In the genomic region with DNA sequence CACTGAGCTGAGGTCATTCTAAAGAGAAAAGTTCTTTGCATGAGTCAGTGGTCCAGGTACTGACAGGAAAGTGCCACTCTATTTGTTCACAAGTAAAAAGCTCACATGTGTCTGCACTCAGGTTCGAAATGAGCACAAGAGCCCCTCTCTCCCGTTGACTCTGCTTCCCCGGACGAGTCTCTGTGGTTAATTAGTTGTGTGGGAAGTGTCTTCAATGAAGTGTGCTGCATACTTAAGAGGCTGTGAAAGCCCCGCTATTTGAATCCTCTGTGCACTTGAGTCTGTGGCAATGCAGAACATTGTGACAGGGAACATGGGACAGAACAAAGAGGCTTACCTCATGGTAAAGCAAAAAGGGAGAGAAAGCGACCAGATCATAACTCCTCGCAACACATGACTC, we compare ENCODE assay signal across 22 mouse cellular contexts.
A peak's percentile ranks its signal among the peaks of the same experiment; 100 is the strongest.
DNase-seq lines count a peak whose midpoint lies in the region; ATAC-seq and TF ChIP-seq lines count a peak whose summit lies in the region.
"Had no signal": no experiment of that assay in that cellular context is flagged by ENCODE, and none has a peak within 500 bp of the region (broad histone marks: within the 10 kb centered on the region; RNA-seq: fewer than 3 reads in every experiment).

No protein-coding gene starts in this region.

- no peak overlapping the region for H3K4me3 ChIP-seq in forebrain, embryonic 12.5 days (replicated peaks)
- no peak overlapping the region for H3K4me3 ChIP-seq in forebrain, postnatal 0 days (ENCODE audit: low read depth, low read length)
- no peak overlapping the region for H3K4me3 ChIP-seq in midbrain, embryonic 14.5 days (replicated peaks; ENCODE audit: low read depth, low read length)
- no peak overlapping the region for H3K4me3 ChIP-seq in midbrain, postnatal 0 days (ENCODE audit: low read depth, low read length)
- H3K4me3 ChIP-seq: embryonic facial prominence, embryonic 10.5 days; heart, embryonic 10.5 days; hindbrain, embryonic 12.5 days had no signal

- no peak for DNase-seq in forebrain, postnatal 0 days
- DNase-seq in midbrain, embryonic 14.5 days = peak; percentile 9
- no peak for DNase-seq in midbrain, postnatal 0 days (ENCODE audit: low spot score)
- peak; percentile 36 for DNase-seq in brain, adult 2 months (ENCODE audit: low read depth, low spot score)
- peak; percentile 9 for DNase-seq in forelimb bud, embryonic 11.5 days (ENCODE audit: low read depth, low spot score)
- DNase-seq in heart, adult 9 months (ENCODE audit: low spot score in 2 of 2) = no peak
- no peak for DNase-seq in lung, postnatal 14 days
- DNase-seq: adrenal gland, postnatal 14 days; cerebellum, adult 2 months; cerebellum, postnatal 10 days; gastrocnemius, postnatal 36 days; heart, adult 11 months; heart, postnatal 10 days; heart, postnatal 4 days had no signal

- no peak for TF ChIP-seq CTCF in forebrain, postnatal 0 days (IDR thresholded peaks at IDR 0.05; ENCODE audit: low read depth)
- TF ChIP-seq CTCF in midbrain, postnatal 0 days (IDR thresholded peaks at IDR 0.05) = no peak

- H3K27me3 ChIP-seq in forebrain, embryonic 12.5 days = no peaks in the 10 kb centered on the region
- no peaks in the 10 kb centered on the region for H3K27me3 ChIP-seq in forebrain, postnatal 0 days (ENCODE audit: insufficient read depth, low read length)
- no peaks in the 10 kb centered on the region for H3K27me3 ChIP-seq in midbrain, embryonic 14.5 days (ENCODE audit: control insufficient read depth, insufficient read depth, low read length)
- H3K27me3 ChIP-seq in midbrain, postnatal 0 days (ENCODE audit: insufficient read depth, low read length) = no peaks in the 10 kb centered on the region
- H3K27me3 ChIP-seq: hindbrain, embryonic 12.5 days; Patski had no signal

- H3K4me2 ChIP-seq in forebrain, embryonic 12.5 days = no peak overlapping the region
- H3K4me2 ChIP-seq in forebrain, postnatal 0 days (ENCODE audit: low read depth) = no peak overlapping the region
- H3K4me2 ChIP-seq in midbrain, embryonic 14.5 days (ENCODE audit: low read length) = no peak overlapping the region
- no peak overlapping the region for H3K4me2 ChIP-seq in midbrain, postnatal 0 days (ENCODE audit: low read depth, low read length, poor library complexity, severe bottlenecking)
- H3K4me2 ChIP-seq: hindbrain, embryonic 12.5 days had no signal

- H3K9me3 ChIP-seq in forebrain, embryonic 12.5 days = no peaks in the 10 kb centered on the region
- no peaks in the 10 kb centered on the region for H3K9me3 ChIP-seq in forebrain, postnatal 0 days (ENCODE audit: low read length)
- no peaks in the 10 kb centered on the region for H3K9me3 ChIP-seq in midbrain, embryonic 14.5 days (ENCODE audit: control insufficient read depth, low read length)
- no peaks in the 10 kb centered on the region for H3K9me3 ChIP-seq in midbrain, postnatal 0 days (ENCODE audit: low read length)
- H3K9me3 ChIP-seq: embryonic facial prominence, embryonic 10.5 days; heart, embryonic 10.5 days; hindbrain, embryonic 12.5 days had no signal

- peak; percentile 39; the same call in 1 of the 2 replicates for ATAC-seq in forebrain, embryonic 12.5 days (ENCODE audit: low FRiP score)
- no peak; the same call in 1 of the 2 replicates for ATAC-seq in forebrain, postnatal 0 days
- ATAC-seq in midbrain, embryonic 14.5 days (ENCODE audit: low FRiP score, low TSS enrichment) = no peak
- ATAC-seq in midbrain, postnatal 0 days (ENCODE audit: low FRiP score) = no peak
- ATAC-seq: activated CD4-positive, CD25-positive, alpha-beta regulatory T cell, adult 4 months; hindbrain, postnatal 0 days; intestine, embryonic 16.5 days had no signal

- peaks cover 12% of the 10 kb centered on the region; the same call in 1 of the 2 replicates for H3K4me1 ChIP-seq in forebrain, embryonic 12.5 days
- no peaks in the 10 kb centered on the region for H3K4me1 ChIP-seq in forebrain, postnatal 0 days (ENCODE audit: insufficient read depth)
- H3K4me1 ChIP-seq in midbrain, embryonic 14.5 days (ENCODE audit: control insufficient read depth, insufficient read depth, low read length) = no peaks in the 10 kb centered on the region
- no peaks in the 10 kb centered on the region for H3K4me1 ChIP-seq in midbrain, postnatal 0 days (ENCODE audit: insufficient read depth, low read length)
- H3K4me1 ChIP-seq: heart, embryonic 10.5 days; hindbrain, embryonic 12.5 days had no signal

- no peak overlapping the region for H3K27ac ChIP-seq in forebrain, embryonic 12.5 days
- H3K27ac ChIP-seq in forebrain, postnatal 0 days (ENCODE audit: low read depth, low read length) = no peak overlapping the region
- H3K27ac ChIP-seq in midbrain, embryonic 14.5 days (replicated peaks; ENCODE audit: low read depth, low read length) = no peak overlapping the region
- H3K27ac ChIP-seq in midbrain, postnatal 0 days (ENCODE audit: low read depth, low read length) = no peak overlapping the region
- H3K27ac ChIP-seq: embryonic facial prominence, embryonic 10.5 days; heart, embryonic 10.5 days; hindbrain, embryonic 12.5 days; hindbrain, postnatal 0 days had no signal

- no peak overlapping the region for H3K9ac ChIP-seq in forebrain, embryonic 12.5 days
- no peak overlapping the region for H3K9ac ChIP-seq in forebrain, postnatal 0 days
- no peak overlapping the region for H3K9ac ChIP-seq in midbrain, embryonic 14.5 days (replicated peaks; ENCODE audit: low read length)
- no peak overlapping the region for H3K9ac ChIP-seq in midbrain, postnatal 0 days (replicated peaks; ENCODE audit: low read length, poor library complexity, severe bottlenecking)
- H3K9ac ChIP-seq: hindbrain, embryonic 12.5 days had no signal

- no peaks in the 10 kb centered on the region for H3K36me3 ChIP-seq in forebrain, embryonic 12.5 days (replicated peaks)
- no peaks in the 10 kb centered on the region for H3K36me3 ChIP-seq in forebrain, postnatal 0 days (ENCODE audit: insufficient read depth)
- no peaks in the 10 kb centered on the region for H3K36me3 ChIP-seq in midbrain, embryonic 14.5 days (ENCODE audit: control insufficient read depth, insufficient read depth, low read length)
- H3K36me3 ChIP-seq in midbrain, postnatal 0 days (ENCODE audit: insufficient read depth, low read length) = no peaks in the 10 kb centered on the region
- H3K36me3 ChIP-seq: embryonic facial prominence, embryonic 10.5 days; heart, embryonic 10.5 days; hindbrain, embryonic 12.5 days had no signal

- WGBS in forebrain, embryonic 12.5 days = 18% methylated on average over 7 of the region's 7 CpGs
- 20% methylated on average over 7 of the region's 7 CpGs for WGBS in forebrain, postnatal 0 days
- 60% methylated on average over 7 of the region's 7 CpGs for WGBS in midbrain, embryonic 14.5 days
- WGBS in midbrain, postnatal 0 days = 55% methylated on average over 7 of the region's 7 CpGs

Comparison
In these comparisons a context has a peak if more than half of its experiments do, and no peak if none do; other contexts are left out.
1. DNase-seq: peak in midbrain, embryonic 14.5 days (single experiment), brain, adult 2 months (single experiment) and forelimb bud, embryonic 11.5 days (single experiment); none in forebrain, postnatal 0 days (single experiment), midbrain, postnatal 0 days (single experiment), heart, adult 9 months (0 of 2) and lung, postnatal 14 days (single experiment).